23 mouse cellular contexts compared by ENCODE assay signal in genomic region chr11:100681826-100682225, GRCm38 (mm10). TPM values are rescaled to one million over a fixed set of nuclear protein-coding genes. Genes with fewer than 3 reads are reported as not detected.
A peak's percentile ranks its signal among the peaks of the same experiment; 100 is the strongest.
DNase-seq lines count a peak whose midpoint lies in the region; ATAC-seq and TF ChIP-seq lines count a peak whose summit lies in the region.
"Had no signal": no experiment of that assay in that cellular context is flagged by ENCODE, and none has a peak within 500 bp of the region (broad histone marks: within the 10 kb centered on the region; RNA-seq: fewer than 3 reads in every experiment).

No protein-coding gene starts in this region.

- no peak overlapping the region for H3K4me2 ChIP-seq in heart, embryonic 13.5 days
- no peak overlapping the region for H3K4me2 ChIP-seq in stomach, postnatal 0 days (replicated peaks; ENCODE audit: low read depth)
- H3K4me2 ChIP-seq: forebrain, embryonic 15.5 days; heart, embryonic 15.5 days; hindbrain, embryonic 15.5 days had no signal

- H3K79me2 ChIP-seq in heart, adult 2 months (replicated peaks; ENCODE audit: control insufficient read depth, insufficient read depth, low read length), result no peaks in the 10 kb centered on the region

- no peak for TF ChIP-seq CTCF in heart, adult 2 months (IDR thresholded peaks at IDR 0.05)
- no peak for TF ChIP-seq CTCF in stomach, postnatal 0 days (IDR thresholded peaks at IDR 0.05; ENCODE audit: low read depth)

- intact Hi-C loops in heart, adult 2 months (cut with DNase I), result no loop called here
- intact Hi-C loops in gastrocnemius, postnatal 36 days (cut with DNase I), result no loop called here

- 0 out of 2 replicates have a peak overlapping the region, but pooled peaks have one; percentile 14 for H3K9ac ChIP-seq in heart, embryonic 13.5 days
- no peak overlapping the region for H3K9ac ChIP-seq in heart, adult 2 months (ENCODE audit: low read depth, low read length)
- H3K9ac ChIP-seq in ES-E14 (ENCODE audit: insufficient read depth, low read depth, low read length, poor library complexity, severe bottlenecking), result no peak overlapping the region
- no peak overlapping the region for H3K9ac ChIP-seq in stomach, postnatal 0 days (ENCODE audit: low read length)
- H3K9ac ChIP-seq: forebrain, embryonic 15.5 days; heart, embryonic 15.5 days; hindbrain, embryonic 15.5 days had no signal

- H3K4me1 ChIP-seq in heart, embryonic 13.5 days, result 0 out of 2 replicates have a peak, but pooled peaks cover 8% of the 10 kb centered on the region
- H3K4me1 ChIP-seq in heart, adult 2 months (ENCODE audit: control insufficient read depth, insufficient read depth, low read length), result no peaks in the 10 kb centered on the region
- peaks cover 0 to 31% of the 10 kb centered on the region in 2 experiments; a peak in 2 of 4 replicates for H3K4me1 ChIP-seq in ES-E14 (ENCODE audit: control insufficient read depth in 2 of 2, insufficient read depth in 2 of 2, low read length in 2 of 2, poor library complexity in 1 of 2)
- H3K4me1 ChIP-seq in stomach, postnatal 0 days (replicated peaks; ENCODE audit: control insufficient read depth, insufficient read depth), result no peaks in the 10 kb centered on the region
- H3K4me1 ChIP-seq: forebrain, embryonic 15.5 days; hindbrain, embryonic 15.5 days had no signal

- no peak overlapping the region for H3K27ac ChIP-seq in heart, embryonic 13.5 days (replicated peaks)
- H3K27ac ChIP-seq in heart, adult 2 months, result no peak overlapping the region
- peak overlapping the region; percentile 3; the same call in 1 of the 2 replicates for H3K27ac ChIP-seq in ES-E14 (ENCODE audit: insufficient read depth, low read depth, low read length, poor library complexity, severe bottlenecking)
- H3K27ac ChIP-seq in stomach, postnatal 0 days (replicated peaks), result no peak overlapping the region
- H3K27ac ChIP-seq: forebrain, embryonic 15.5 days; heart, embryonic 15.5 days; hindbrain, embryonic 15.5 days had no signal

- H3K4me3 ChIP-seq in heart, embryonic 13.5 days, result no peak overlapping the region
- no peak overlapping the region for H3K4me3 ChIP-seq in heart, adult 2 months
- no peak overlapping the region for H3K4me3 ChIP-seq in ES-E14 (ENCODE audit: insufficient read depth in 1 of 2, low read depth in 1 of 2, low read length in 2 of 2, poor library complexity in 1 of 2, severe bottlenecking in 1 of 2)
- H3K4me3 ChIP-seq in stomach, postnatal 0 days (ENCODE audit: low read depth, low read length), result no peak overlapping the region
- H3K4me3 ChIP-seq: forebrain, embryonic 15.5 days; heart, embryonic 15.5 days; hindbrain, embryonic 15.5 days had no signal

- 0 out of 2 replicates have a peak, but pooled peaks cover 2% of the 10 kb centered on the region for H3K27me3 ChIP-seq in heart, embryonic 13.5 days (replicated peaks)
- H3K27me3 ChIP-seq in heart, adult 2 months (ENCODE audit: control insufficient read depth, insufficient read depth, low read length), result no peaks in the 10 kb centered on the region
- no peaks in the 10 kb centered on the region for H3K27me3 ChIP-seq in stomach, postnatal 0 days (ENCODE audit: control insufficient read depth, insufficient read depth, low read length)
- H3K27me3 ChIP-seq: forebrain, embryonic 15.5 days; heart, embryonic 15.5 days; hindbrain, embryonic 15.5 days had no signal

- 57% methylated on average over 5 of the region's 5 CpGs for WGBS in heart, embryonic 13.5 days
- 74% methylated on average over 5 of the region's 5 CpGs for WGBS in heart, adult 2 months
- WGBS in stomach, postnatal 0 days, result 87% methylated on average over 5 of the region's 5 CpGs

- H3K36me3 ChIP-seq in heart, embryonic 13.5 days, result no peaks in the 10 kb centered on the region
- no peaks in the 10 kb centered on the region for H3K36me3 ChIP-seq in heart, adult 2 months (ENCODE audit: control insufficient read depth, insufficient read depth, low read length)
- H3K36me3 ChIP-seq in ES-E14 (ENCODE audit: control insufficient read depth, insufficient read depth, low read length, poor library complexity, severe bottlenecking), result no peaks in the 10 kb centered on the region
- H3K36me3 ChIP-seq in stomach, postnatal 0 days (ENCODE audit: control insufficient read depth, insufficient read depth, low read length), result no peaks in the 10 kb centered on the region
- H3K36me3 ChIP-seq: forebrain, embryonic 15.5 days; heart, embryonic 15.5 days; hindbrain, embryonic 15.5 days had no signal

- in situ Hi-C loops in ES-E14 (cut with MboI; ENCODE audit: low sequenced_read_pairs in 2 of 2, unreplicated experiment in 2 of 2), result no loop called here

- no peak for ATAC-seq in heart, embryonic 13.5 days (ENCODE audit: extremely low read depth, insufficient number of reproducible peaks, low FRiP score, low TSS enrichment)
- ATAC-seq in stomach, postnatal 0 days (ENCODE audit: low FRiP score, low TSS enrichment), result 0 out of 2 replicates have a peak, but pooled peaks have one; percentile 15
- ATAC-seq: forebrain, embryonic 15.5 days; intestine, embryonic 16.5 days; Patski had no signal

- DNase-seq in heart, adult 11 months, result peak; percentile 70
- DNase-seq in heart, adult 9 months (ENCODE audit: low spot score in 2 of 2), result no peak
- DNase-seq in heart, adult 2 months, result no peak
- no peak for DNase-seq in ES-E14 (ENCODE audit: low read depth, low spot score)
- DNase-seq in stomach, postnatal 0 days (ENCODE audit: low spot score), result no peak
- no peak for DNase-seq in gastrocnemius, postnatal 36 days
- DNase-seq in neural tube, embryonic 10.5 days (ENCODE audit: extremely low spot score, low spot score), result no peak
- DNase-seq: adrenal gland, adult 8-10 months; adrenal gland, postnatal 36 days; cerebellum, adult 2 months; cerebellum, postnatal 10 days; gastrocnemius, postnatal 10 days; heart, postnatal 14 days; kidney, adult 2 months had no signal

- no peak for TF ChIP-seq EP300 in heart, adult 2 months (IDR thresholded peaks at IDR 0.05; ENCODE audit: insufficient read depth, low read depth, low read length)
- no peak for TF ChIP-seq EP300 in stomach, postnatal 0 days (optimal IDR thresholded peaks at IDR 0.05)

- H3K9me3 ChIP-seq in heart, embryonic 13.5 days, result no peaks in the 10 kb centered on the region
- no peaks in the 10 kb centered on the region for H3K9me3 ChIP-seq in ES-E14 (ENCODE audit: control insufficient read depth, insufficient read depth, low read depth, low read length)
- no peaks in the 10 kb centered on the region for H3K9me3 ChIP-seq in stomach, postnatal 0 days (ENCODE audit: control insufficient read depth, low read length)
- H3K9me3 ChIP-seq: forebrain, embryonic 15.5 days; heart, embryonic 15.5 days; hindbrain, embryonic 15.5 days had no signal

- no peak for TF ChIP-seq POLR2A in heart, adult 2 months (IDR thresholded peaks at IDR 0.05; ENCODE audit: insufficient read depth, low read depth, low read length)

TF ChIP-seq in ES-E14, 5 proteins besides CTCF, POLR2A, EP300 and RAD21:
- TF ChIP-seq CHD2 (IDR thresholded peaks at IDR 0.05; ENCODE audit: low read depth, low read length) (no peak), MAFK (IDR thresholded peaks at IDR 0.05; ENCODE audit: insufficient read depth, low read depth, low read length) (no peak), HCFC1 (IDR thresholded peaks at IDR 0.05; ENCODE audit: borderline replicate concordance, insufficient read depth, low read length) (no peak), ZNF384 (IDR thresholded peaks at IDR 0.05; ENCODE audit: low read depth, low read length) (no peak), ZC3H11A (IDR thresholded peaks at IDR 0.05; ENCODE audit: borderline replicate concordance, low read depth, low read length) (no peak)

RNA-seq across cellular contexts. Expression of gene Zfp385c, which starts 10.4 kb away (rescaled TPM):
- 0.09 and 0.51 TPM in 2 replicates for polyA plus RNA-seq in heart, embryonic 13.5 days (2015; fragmentation: Nextera tagmentation; extraction: Ambion mirVana)
- total RNA-seq in heart, adult 2 months (2021), result under 1 TPM; 0.34 to 0.48 TPM
- 0.59 and 0.61 TPM in 2 replicates for polyA plus RNA-seq in heart, adult 2 months (2012; rRNA removed)
- total RNA-seq in ES-E14 (2012; rRNA removed), result 0.09 and 0.37 TPM in 2 replicates
- 0.18 and 0.34 TPM in 2 replicates for polyA plus RNA-seq in stomach, postnatal 0 days (2015; fragmentation: Nextera tagmentation; extraction: Ambion mirVana)
- total RNA-seq in gastrocnemius, postnatal 36 days (2021), result under 1 TPM; 0.25 to 0.38 TPM
- polyA plus RNA-seq: C2C12; forebrain, embryonic 11.5 days; Patski had no signal

RNA-seq across cellular contexts. Expression of gene Dhx58, which starts 22.2 kb away (rescaled TPM):
- 1.5 and 1.9 TPM in 2 replicates for polyA plus RNA-seq in heart, embryonic 13.5 days (2015; fragmentation: Nextera tagmentation; extraction: Ambion mirVana)
- under 1 TPM; 0.55 to 0.70 TPM for total RNA-seq in heart, adult 2 months (2021)
- 2.8 and 3.0 TPM in 2 replicates for polyA plus RNA-seq in heart, adult 2 months (2012; rRNA removed)
- 2.3 and 4.1 TPM in 2 replicates for total RNA-seq in ES-E14 (2012; rRNA removed)
- polyA plus RNA-seq in stomach, postnatal 0 days (2015; fragmentation: Nextera tagmentation; extraction: Ambion mirVana), result 2.6 and 2.9 TPM in 2 replicates
- 1 to 10 TPM; 1.0 to 1.1 TPM for total RNA-seq in gastrocnemius, postnatal 36 days (2021)

RNA-seq across cellular contexts. Expression of gene Kat2a, which starts 30.4 kb away (rescaled TPM):
- 33.4 and 34.7 TPM in 2 replicates for polyA plus RNA-seq in heart, embryonic 13.5 days (2015; fragmentation: Nextera tagmentation; extraction: Ambion mirVana)
- 10 to 100 TPM; 13.1 to 14.0 TPM for total RNA-seq in heart, adult 2 months (2021)
- polyA plus RNA-seq in heart, adult 2 months (2012; rRNA removed), result 18.9 and 21.7 TPM in 2 replicates
- 40.8 and 44.4 TPM in 2 replicates for total RNA-seq in ES-E14 (2012; rRNA removed)
- 24.6 and 27.2 TPM in 2 replicates for polyA plus RNA-seq in stomach, postnatal 0 days (2015; fragmentation: Nextera tagmentation; extraction: Ambion mirVana)
- total RNA-seq in gastrocnemius, postnatal 36 days (2021), result 10 to 100 TPM; 10.4 to 10.9 TPM

RNA-seq across cellular contexts. Expression of gene Hspb9, which starts 31.8 kb away (rescaled TPM):
- polyA plus RNA-seq in heart, embryonic 13.5 days (2015; fragmentation: Nextera tagmentation; extraction: Ambion mirVana), result 0.21 TPM in 1 of 2 replicates, not detected in the other
- not detected for total RNA-seq in heart, adult 2 months (2021)
- 0.50 and 0.62 TPM in 2 replicates for polyA plus RNA-seq in heart, adult 2 months (2012; rRNA removed)
- total RNA-seq in ES-E14 (2012; rRNA removed), result 0.49 and 1.6 TPM in 2 replicates
- polyA plus RNA-seq in stomach, postnatal 0 days (2015; fragmentation: Nextera tagmentation; extraction: Ambion mirVana), result 0.13 and 0.22 TPM in 2 replicates
- total RNA-seq in gastrocnemius, postnatal 36 days (2021), result not detected
- total RNA-seq: adrenal gland, postnatal 36 days; gastrocnemius, postnatal 10 days; heart, postnatal 14 days had no signal
- polyA plus RNA-seq: cerebellum, adult 2 months; embryonic facial prominence, embryonic 11.5 days; heart, embryonic 15.5 days; intestine, embryonic 16.5 days had no signal

RNA-seq across cellular contexts. Expression of gene Rab5c, which starts 56.2 kb away (rescaled TPM):
- 13.4 and 13.6 TPM in 2 replicates for polyA plus RNA-seq in heart, embryonic 13.5 days (2015; fragmentation: Nextera tagmentation; extraction: Ambion mirVana)
- total RNA-seq in heart, adult 2 months (2021), result 10 to 100 TPM; 53.0 to 56.3 TPM
- 69.3 and 97.8 TPM in 2 replicates for polyA plus RNA-seq in heart, adult 2 months (2012; rRNA removed)
- total RNA-seq in ES-E14 (2012; rRNA removed), result 83.8 and 124 TPM in 2 replicates
- polyA plus RNA-seq in stomach, postnatal 0 days (2015; fragmentation: Nextera tagmentation; extraction: Ambion mirVana), result 18.4 and 22.0 TPM in 2 replicates
- total RNA-seq in gastrocnemius, postnatal 36 days (2021), result 10 to 100 TPM; 35.0 to 44.5 TPM
